Mouse (Mus musculus) intestine, embryonic 14.5 days (tissue): ENCODE data around the gene Robo1. TPM values are rescaled to one million over a fixed set of nuclear protein-coding genes. Genes with fewer than 3 reads are reported as not detected.

ENCODE experiments used
- ATAC-seq: fragments of 200-750 bp; cut with Nextera tagmentation; replicated peaks from 2 replicates; pipeline ENCODE4 v1.8.0; 2017; ENCODE audit warnings: low read depth, moderate number of reproducible peaks, moderate TSS enrichment, moderate library complexity; ENCODE audit not compliant: low FRiP score, low TSS enrichment
- DNase-seq: peaks from one replicate; pipeline ENCODE4 v3.0.0-alpha.2; 2018; ENCODE audit warnings: low spot score
- H3K27ac ChIP-seq: fragments of 300-500 bp; sonication (generic); 2 replicates; pipeline ENCODE4 v1.5.1; 2014; ENCODE audit warnings: low read depth, mild to moderate bottlenecking, control low read depth
- H3K27me3 ChIP-seq: fragments of 300-500 bp; sonication (generic); replicated peaks from 2 replicates; pipeline ENCODE4 v1.6.1; 2014; ENCODE audit warnings: low read length, control low read depth; ENCODE audit not compliant: control insufficient read depth, insufficient read depth
- H3K36me3 ChIP-seq: fragments of 300-500 bp; sonication (generic); 2 replicates; pipeline ENCODE4 v1.6.1; 2014; ENCODE audit warnings: low read length, control low read depth; ENCODE audit not compliant: control insufficient read depth, insufficient read depth
- H3K4me1 ChIP-seq: fragments of 300-500 bp; sonication (generic); replicated peaks from 2 replicates; pipeline ENCODE4 v1.6.1; 2014; ENCODE audit warnings: low read length, control low read depth, mixed read lengths; ENCODE audit not compliant: control insufficient read depth, insufficient read depth
- H3K4me2 ChIP-seq: fragments of 300-500 bp; sonication (generic); 2 replicates; pipeline ENCODE4 v1.6.1; 2014; ENCODE audit warnings: low read length
- H3K4me3 ChIP-seq: fragments of 300-500 bp; sonication (generic); 2 replicates; pipeline ENCODE4 v1.5.1; 2014; ENCODE audit warnings: low read depth, low read length, control low read depth, mixed read lengths
- H3K9ac ChIP-seq: fragments of 300-500 bp; sonication (generic); 2 replicates; pipeline ENCODE4 v1.6.1; 2014; ENCODE audit warnings: mild to moderate bottlenecking, low read length
- H3K9me3 ChIP-seq: fragments of 300-500 bp; sonication (generic); 2 replicates; pipeline ENCODE4 v1.6.1; 2016; ENCODE audit warnings: low read length, control low read depth; ENCODE audit not compliant: control insufficient read depth
- WGBS: fragments of 180-500 bp; shearing (Covaris S2); extraction: QIAGEN DNeasy Blood & Tissue Kit; methylation state at CpG from one replicate; pipeline ENCODE4 v1.1.7; 2014; 5-methylcytosine and 5-hydroxymethylcytosine counted together
- polyA plus RNA-seq: library from polyadenylated mRNA; unstranded; fragments of >200 nt; fragmentation: Nextera tagmentation; extraction: Ambion mirVana; gene quantifications from 2 replicates; pipeline ENCODE4 v1.2.1, GENCODE M21; 2014

Robo1 gene
- polyA plus RNA-seq, 1 experiment from 2014 or later: 24.1 TPM

- Histone ChIP-seq H3K9ac (no peak overlapping the region), H3K4me3 (no peak overlapping the region), H3K27ac (no peak overlapping the region), H3K27me3 (no peaks in the 10 kb centered on the region), H3K4me2 (no peak overlapping the region), H3K9me3 (no peaks in the 10 kb centered on the region), H3K4me1 (peaks cover 21% of the 10 kb centered on the region), H3K36me3 (peaks cover 3% of the 10 kb centered on the region; the same call in 1 of the 2 replicates)
- no peak for ATAC-seq
- DNase-seq: no peak
- 32% methylated on average over 4 of the region's 4 CpGs for WGBS
These were observed 429.0 kb downstream of the Robo1 start for GRCm38 (mm10) chr16:72737154-72737553.

GRCm38 (mm10) chr16:72740218-72740617, 432.1 kb downstream of the Robo1 start:
- no peak for ATAC-seq
- H3K4me1 ChIP-seq: peaks cover 11% of the 10 kb centered on the region

GRCm38 (mm10) chr16:72747696-72748095, 439.6 kb downstream of the Robo1 start:
- ATAC-seq: no peak
- no peak overlapping the region for H3K9ac ChIP-seq
- peaks cover 6% of the 10 kb centered on the region; the same call in 1 of the 2 replicates for H3K36me3 ChIP-seq
- no peak overlapping the region for H3K4me2 ChIP-seq
- no peaks in the 10 kb centered on the region for H3K9me3 ChIP-seq
- no peak overlapping the region for H3K4me3 ChIP-seq
- H3K4me1 ChIP-seq: no peaks in the 10 kb centered on the region
- H3K27me3 ChIP-seq: no peaks in the 10 kb centered on the region
- 83% methylated on average over 5 of the region's 5 CpGs for WGBS
- H3K27ac ChIP-seq: no peak overlapping the region
- no peak for DNase-seq

More at GRCm38 (mm10) chr16:72740218-72740617, 432.1 kb downstream of the Robo1 start:
- H3K27ac ChIP-seq: no peak overlapping the region
- no peak overlapping the region for H3K9ac ChIP-seq
- H3K27me3 ChIP-seq: no peaks in the 10 kb centered on the region
- no peak overlapping the region for H3K4me2 ChIP-seq
- peaks cover 14% of the 10 kb centered on the region; the same call in 1 of the 2 replicates for H3K36me3 ChIP-seq
- 89% methylated on average over 7 of the region's 7 CpGs for WGBS
- no peak for DNase-seq
- no peak overlapping the region for H3K4me3 ChIP-seq
- no peaks in the 10 kb centered on the region for H3K9me3 ChIP-seq

GRCm38 (mm10) chr16:72765128-72765913, 457.2 kb downstream of the Robo1 start:
- H3K36me3 ChIP-seq: no peaks in the 10 kb centered on the region
- no peaks in the 10 kb centered on the region for H3K27me3 ChIP-seq
- H3K4me1 ChIP-seq: peaks cover 3% of the 10 kb centered on the region; the same call in 1 of the 2 replicates
- no peak overlapping the region for H3K9ac ChIP-seq
- DNase-seq (no peak), ATAC-seq (no peak)
- H3K4me2 ChIP-seq: no peak overlapping the region
- 79% methylated on average over 9 of the region's 9 CpGs for WGBS
- no peak overlapping the region for H3K4me3 ChIP-seq
- no peak overlapping the region for H3K27ac ChIP-seq
- no peaks in the 10 kb centered on the region for H3K9me3 ChIP-seq

GRCm38 (mm10) chr16:72769214-72769834, 461.2 kb downstream of the Robo1 start:
- no peaks in the 10 kb centered on the region for H3K9me3 ChIP-seq
- H3K36me3 ChIP-seq: no peaks in the 10 kb centered on the region
- H3K4me3 ChIP-seq: no peak overlapping the region
- no peak overlapping the region for H3K4me2 ChIP-seq
- H3K4me1 ChIP-seq: no peaks in the 10 kb centered on the region
- ATAC-seq (no peak), DNase-seq (no peak)
- H3K27ac ChIP-seq: no peak overlapping the region
- no peak overlapping the region for H3K9ac ChIP-seq
- WGBS: 81% methylated on average over 8 of the region's 8 CpGs
- H3K27me3 ChIP-seq: no peaks in the 10 kb centered on the region

- Histone ChIP-seq H3K9ac (no peak overlapping the region), H3K27ac (no peak overlapping the region), H3K9me3 (no peaks in the 10 kb centered on the region), H3K4me1 (no peaks in the 10 kb centered on the region), H3K4me2 (no peak overlapping the region), H3K27me3 (no peaks in the 10 kb centered on the region), H3K4me3 (no peak overlapping the region), H3K36me3 (no peaks in the 10 kb centered on the region)
- 54% methylated on average over 5 of the region's 5 CpGs for WGBS
- DNase-seq (no peak), ATAC-seq (no peak)
These were observed 464.2 kb downstream of the Robo1 start for GRCm38 (mm10) chr16:72772348-72772747.

GRCm38 (mm10) chr16:72773034-72773433, 464.9 kb downstream of the Robo1 start:
- 61% methylated on average over 7 of the region's 7 CpGs for WGBS
- H3K27me3 ChIP-seq: no peaks in the 10 kb centered on the region
- H3K9me3 ChIP-seq: no peaks in the 10 kb centered on the region

GRCm38 (mm10) chr16:72778520-72778919, 470.4 kb downstream of the Robo1 start:
- Histone ChIP-seq H3K9ac (no peak overlapping the region), H3K4me3 (no peak overlapping the region), H3K9me3 (no peaks in the 10 kb centered on the region), H3K27ac (no peak overlapping the region), H3K4me2 (no peak overlapping the region), H3K27me3 (no peaks in the 10 kb centered on the region), H3K36me3 (no peaks in the 10 kb centered on the region), H3K4me1 (peaks cover 5% of the 10 kb centered on the region; the same call in 1 of the 2 replicates)
- DNase-seq (no peak), ATAC-seq (no peak)
- WGBS: 41% methylated on average over 9 of the region's 9 CpGs

More at GRCm38 (mm10) chr16:72773034-72773433, 464.9 kb downstream of the Robo1 start:
- no peak overlapping the region for H3K4me2 ChIP-seq
- H3K9ac ChIP-seq: no peak overlapping the region
- ATAC-seq (no peak), DNase-seq (no peak)
- no peak overlapping the region for H3K27ac ChIP-seq
- H3K4me1 ChIP-seq: no peaks in the 10 kb centered on the region
- H3K4me3 ChIP-seq: no peak overlapping the region
- no peaks in the 10 kb centered on the region for H3K36me3 ChIP-seq
